Mouse (Mus musculus) cerebellum, postnatal 25 days (tissue): ENCODE data around the gene Shcbp1l.
"Not testable (repeated sequence)": the region's sequence is repeated elsewhere in the genome, so short reads cannot be mapped to it uniquely, and the experiment has no call there.

Source experiments
- DNase-seq, 2 experiments: peaks; one replicate each; pipeline ENCODE4 v3.0.0; 2021; ENCODE audit warnings: mixed read lengths in 2 of 2

Shcbp1l gene

GRCm38 (mm10) chr1:153431158-153431557 is 6.2 kb downstream of the Shcbp1l start:
- peak in 1 of 2 experiments; percentile 21 for DNase-seq

- no peak for DNase-seq
Measured at GRCm38 (mm10) chr1:153431701-153432100, 6.7 kb downstream of the Shcbp1l start.

DNA sequence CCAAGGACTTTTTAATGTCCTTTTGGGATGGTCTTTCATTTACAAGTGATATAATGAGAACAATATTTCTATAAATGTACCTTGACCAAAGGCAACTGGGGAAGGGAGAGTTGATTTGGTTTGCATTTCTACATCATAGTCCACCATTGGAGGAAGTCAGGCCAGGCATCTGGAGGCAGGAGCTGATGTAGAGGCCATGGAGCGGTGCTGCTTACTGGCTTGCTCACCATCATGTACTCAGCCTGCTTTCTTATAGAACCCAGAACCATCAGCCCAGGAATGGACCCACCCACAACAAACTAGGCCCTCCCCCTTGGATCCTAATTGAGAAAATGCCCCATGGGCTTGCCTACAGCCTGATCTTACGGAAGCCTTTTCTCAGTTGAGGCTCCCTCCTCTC is 7.4 kb downstream of the Shcbp1l start:
- no peak for DNase-seq

GRCm38 (mm10) chr1:153433851-153434589 is 9.1 kb downstream of the Shcbp1l start:
- no peak for DNase-seq

DNA sequence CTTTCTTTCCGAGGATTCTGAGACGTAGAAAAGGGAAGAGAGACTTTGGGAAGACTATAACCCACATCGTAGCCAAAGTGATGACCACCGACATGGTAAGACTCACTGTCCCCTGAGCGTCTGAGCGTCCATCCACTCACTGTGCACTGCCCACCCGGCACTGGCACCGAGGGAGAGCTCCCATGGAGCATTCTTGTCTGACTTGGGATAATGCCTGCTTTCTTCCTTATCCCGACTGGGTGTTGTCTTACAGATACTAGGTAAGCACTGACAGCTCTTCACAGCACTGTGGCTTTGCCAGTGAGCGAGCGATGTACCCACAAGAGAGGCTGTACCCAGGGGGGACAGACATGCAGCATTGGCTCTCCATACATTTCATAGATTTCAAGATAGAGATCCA is 12.6 kb downstream of the Shcbp1l start:
- DNase-seq = no peak

DNA sequence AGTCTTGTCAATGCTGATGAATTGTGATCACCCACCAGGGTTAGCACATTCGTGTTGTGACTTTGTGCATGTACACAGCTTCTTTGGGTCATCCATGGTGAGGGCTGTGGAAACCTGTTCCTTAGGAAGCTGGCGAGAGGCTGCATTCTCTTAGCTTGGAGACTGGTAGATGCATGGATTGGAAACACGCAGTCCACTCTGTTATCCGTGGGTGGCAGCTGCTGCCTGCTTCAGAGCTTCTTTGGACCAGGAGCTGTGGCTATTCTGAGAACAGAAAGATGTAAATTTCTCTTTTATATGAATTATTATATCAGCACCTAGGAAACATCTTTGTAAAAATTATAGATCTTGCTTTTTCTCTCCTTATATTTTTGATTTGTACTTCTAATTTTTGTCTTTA is 15.8 kb downstream of the Shcbp1l start:
- no peak for DNase-seq

GRCm38 (mm10) chr1:153441656-153442055 is 16.7 kb downstream of the Shcbp1l start:
- DNase-seq = no peak

GRCm38 (mm10) chr1:153443019-153443418 is 18.1 kb downstream of the Shcbp1l start:
- DNase-seq = no peak

GRCm38 (mm10) chr1:153443632-153444031 is 18.7 kb downstream of the Shcbp1l start:
- no peak for DNase-seq

- DNase-seq = no peak
Measured at GRCm38 (mm10) chr1:153446120-153446831, 21.3 kb downstream of the Shcbp1l start.

GRCm38 (mm10) chr1:153451237-153452154 is 26.5 kb downstream of the Shcbp1l start:
- peak; percentile 15 to 46 for DNase-seq

DNA sequence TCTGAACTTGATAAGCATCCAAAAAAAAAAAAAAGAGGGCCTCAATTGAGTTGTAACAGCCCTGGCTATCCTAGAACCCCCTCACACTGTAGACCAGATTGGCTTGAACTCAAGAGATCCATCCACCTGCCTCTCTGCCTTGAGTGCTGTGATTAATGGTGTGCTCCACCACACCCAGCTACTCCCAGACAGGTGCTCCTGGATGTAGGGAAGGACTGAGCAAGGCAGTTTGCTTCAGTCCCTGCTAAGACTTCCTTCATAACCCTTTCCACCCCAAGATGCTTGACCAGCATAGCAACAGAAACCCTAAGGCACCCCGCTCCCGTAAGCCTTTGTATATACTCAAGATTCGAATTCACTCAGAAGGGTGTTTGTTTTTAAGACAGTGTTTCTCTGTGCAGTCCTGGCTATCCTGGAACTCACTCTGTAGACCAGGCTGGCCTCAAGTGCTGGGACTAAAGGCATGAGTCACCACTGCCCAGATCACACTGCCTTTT is 28.2 kb downstream of the Shcbp1l start:
- no peak for DNase-seq

DNA sequence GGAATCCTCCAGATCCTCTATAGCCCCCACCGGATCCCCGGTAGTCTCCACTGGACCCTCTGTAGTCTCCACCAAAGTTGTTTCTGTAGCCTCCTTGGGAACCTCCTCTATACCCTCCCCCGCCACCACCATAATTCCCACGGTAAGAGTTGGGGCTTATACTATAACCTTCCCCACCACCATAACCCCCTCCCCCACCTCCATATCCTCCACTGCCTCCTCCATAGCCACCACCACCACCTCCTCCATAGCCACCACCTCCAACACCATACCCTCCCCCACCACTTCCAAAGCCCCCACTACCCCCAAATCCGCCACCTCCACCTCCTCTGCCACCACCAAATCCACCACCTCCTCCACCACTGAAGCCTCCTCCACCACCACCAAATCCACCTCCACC is 31.2 kb downstream of the Shcbp1l start:
- no peak for DNase-seq

DNA sequence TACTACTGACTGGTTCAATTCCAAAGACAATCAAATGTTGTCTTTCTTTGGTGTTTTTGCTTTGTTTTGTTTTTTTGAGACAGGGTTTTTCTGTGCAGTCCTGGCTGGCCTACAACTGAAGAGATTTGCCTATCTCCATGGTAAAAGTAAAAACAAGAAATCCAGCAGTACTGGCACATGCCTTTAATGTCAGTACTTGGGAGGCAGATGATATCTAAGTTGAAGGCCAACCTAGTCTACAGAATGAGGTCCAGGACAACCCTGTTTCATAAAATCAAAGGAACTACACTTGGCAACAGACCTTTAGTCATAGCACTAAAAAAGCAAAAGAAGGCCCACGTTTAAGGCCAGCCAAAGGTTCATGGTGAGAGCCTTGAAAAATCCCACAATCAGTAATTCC is 36.8 kb downstream of the Shcbp1l start:
- no peak for DNase-seq

GRCm38 (mm10) chr1:153479296-153479695 is 54.3 kb downstream of the Shcbp1l start:
- DNase-seq = no peak

- peak; percentile 58 to 78 for DNase-seq
Measured at GRCm38 (mm10) chr1:153480386-153481024, 55.5 kb downstream of the Shcbp1l start.

GRCm38 (mm10) chr1:153481025-153481412 is 56.1 kb downstream of the Shcbp1l start:
- no peak for DNase-seq

- DNase-seq = no peak
Measured at GRCm38 (mm10) chr1:153485201-153485796, 60.3 kb downstream of the Shcbp1l start.

- DNase-seq = not testable (repeated sequence)
Measured at GRCm38 (mm10) chr1:153486120-153486519, 61.2 kb downstream of the Shcbp1l start.

DNA sequence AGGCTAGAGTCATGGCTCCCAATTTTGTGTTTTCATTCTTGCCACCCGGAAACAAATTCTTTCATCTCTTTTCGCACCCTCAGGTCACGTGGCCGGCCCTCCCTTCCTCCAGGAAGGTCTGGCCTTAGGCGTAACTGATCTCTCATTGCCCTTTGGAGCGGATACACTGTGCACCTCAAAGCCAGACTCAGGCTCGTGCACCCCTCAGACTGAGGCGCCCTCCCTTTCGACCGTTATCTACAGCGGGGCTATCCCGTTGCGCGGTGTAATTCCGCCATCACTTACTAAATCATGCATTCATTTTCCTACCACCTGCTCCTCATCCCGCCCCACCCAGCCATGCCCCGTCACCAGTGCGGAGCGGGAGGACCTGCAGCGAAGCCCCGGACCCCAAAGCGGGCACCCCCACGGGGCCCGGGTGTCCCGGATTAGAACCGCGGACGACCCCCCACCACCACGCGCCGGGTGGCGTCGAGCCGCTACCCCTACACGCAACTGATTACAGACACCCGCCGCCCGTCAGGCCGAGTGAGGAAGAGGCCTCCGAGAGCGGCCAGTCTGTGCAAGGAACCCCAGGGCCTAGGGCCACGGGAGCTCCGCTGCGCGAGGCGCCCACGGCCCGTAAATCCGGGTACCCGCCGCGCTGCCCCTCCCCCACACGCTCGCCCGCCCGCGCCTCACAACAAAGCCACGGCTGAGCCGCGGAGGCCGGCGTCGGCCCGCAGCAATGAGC is 62.0 kb downstream of the Shcbp1l start:
- peak in 1 of 2 experiments; percentile 64 for DNase-seq

GRCm38 (mm10) chr1:153487500-153487879 is 62.5 kb downstream of the Shcbp1l start, which contains the start of gene Dhx9:
TSS of gene Dhx9 (minus strand) at chr1:153487660.
- DNase-seq = peak; percentile 99 to 100
